Mouse (Mus musculus): ENCODE data around the gene Olfr573-ps1. TPM values are rescaled to one million over a fixed set of nuclear protein-coding genes. Genes with fewer than 3 reads are reported as not detected.

The Olfr573-ps1 gene
- not detected for total RNA-seq (2021)

DNA sequence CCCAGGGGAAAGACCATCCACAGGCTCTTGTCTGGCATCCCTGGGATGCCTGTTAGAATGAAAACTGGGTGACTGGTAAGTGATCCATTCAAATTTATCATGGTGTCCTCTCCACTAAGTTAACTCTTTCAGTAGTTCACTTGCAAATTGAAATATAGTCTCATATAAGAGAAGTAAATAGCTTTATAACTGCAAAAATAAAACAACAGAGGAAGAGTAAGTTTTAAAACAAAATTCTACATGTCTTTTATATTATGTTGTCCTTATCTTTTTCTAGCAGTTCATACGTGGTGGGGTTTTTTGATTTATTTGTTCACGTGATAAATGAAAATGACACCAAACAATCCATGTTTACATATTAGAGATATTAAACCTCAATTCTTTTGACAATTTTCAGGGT is at the start of gene Olfr573-ps1:
TSS of gene Olfr573-ps1 (minus strand) at position 101 of the 400 bp plus-strand sequence.
- intact Hi-C loops (cut with DNase I), result no loop called here
- no peak for DNase-seq

- intact Hi-C loops (cut with DNase I), result no loop called here
- DNase-seq, result no peak
Measured at GRCm38 (mm10) chr7:102989224-102989623, 46.8 kb upstream of the Olfr573-ps1 start, which contains the start of gene Olfr578. Gene Olfr578, minus strand, starts transcription at chr7:102989324.

DNA sequence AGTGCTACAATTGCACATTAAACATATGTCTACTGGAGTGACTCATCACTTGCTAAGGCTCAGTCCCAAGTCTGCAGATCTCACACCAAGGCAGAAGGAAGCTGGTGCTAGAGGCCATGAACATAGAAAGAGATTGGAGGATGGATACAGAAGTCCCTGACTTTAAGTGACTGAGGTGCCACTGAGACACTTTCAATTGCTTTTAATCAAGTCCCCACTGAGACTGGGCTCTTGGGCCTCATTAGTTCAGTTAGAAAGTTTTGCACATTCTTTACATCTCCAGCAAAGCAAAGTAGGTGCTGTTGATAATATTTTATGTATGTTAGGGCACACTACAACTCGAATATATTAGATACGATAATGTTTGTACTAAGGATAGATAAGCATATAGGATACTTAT is 33.5 kb upstream of the Olfr573-ps1 start, which contains the start of gene Olfr577:
TSS of gene Olfr577 (minus strand) at position 101 of the 400 bp plus-strand sequence.
- intact Hi-C loops (cut with DNase I), result no loop called here
- DNase-seq, result no peak

- no peak for DNase-seq
- intact Hi-C loops (cut with DNase I), result no loop called here
Measured at GRCm38 (mm10) chr7:102974399-102974798, 32.0 kb upstream of the Olfr573-ps1 start.

DNA sequence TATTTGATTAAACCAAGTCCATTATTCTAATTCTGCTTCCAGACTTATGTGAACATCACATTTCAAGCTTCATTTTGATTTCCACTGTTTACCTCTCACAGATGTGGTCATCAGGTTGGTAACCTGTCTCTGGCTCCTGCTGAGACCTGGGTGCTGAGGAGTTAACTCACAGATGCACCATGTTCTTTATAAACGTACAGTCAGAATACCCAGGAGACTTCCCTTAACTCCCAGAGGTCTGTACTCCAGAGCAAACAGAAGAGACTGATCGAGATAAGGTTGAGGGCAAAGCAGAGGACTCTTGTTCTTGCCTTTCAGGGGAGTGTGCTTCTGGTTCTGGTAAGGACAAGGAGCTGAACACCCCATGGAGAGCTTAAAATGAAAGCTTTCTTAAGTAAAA is 20.0 kb upstream of the Olfr573-ps1 start, which contains the start of gene Olfr576:
TSS of gene Olfr576 (plus strand) at position 301 of the 400 bp plus-strand sequence.
- DNase-seq, result no peak
- intact Hi-C loops (cut with DNase I), result no loop called here

- intact Hi-C loops (cut with DNase I), result no loop called here
- no peak for DNase-seq
Measured at GRCm38 (mm10) chr7:102958593-102958992, 16.2 kb upstream of the Olfr573-ps1 start, which contains the start of gene Olfr575. Gene Olfr575, minus strand, starts transcription at chr7:102958775.

- intact Hi-C loops (cut with DNase I), result no loop called here
- no peak for DNase-seq
Measured at GRCm38 (mm10) chr7:102958137-102958536, 15.8 kb upstream of the Olfr573-ps1 start.

DNA sequence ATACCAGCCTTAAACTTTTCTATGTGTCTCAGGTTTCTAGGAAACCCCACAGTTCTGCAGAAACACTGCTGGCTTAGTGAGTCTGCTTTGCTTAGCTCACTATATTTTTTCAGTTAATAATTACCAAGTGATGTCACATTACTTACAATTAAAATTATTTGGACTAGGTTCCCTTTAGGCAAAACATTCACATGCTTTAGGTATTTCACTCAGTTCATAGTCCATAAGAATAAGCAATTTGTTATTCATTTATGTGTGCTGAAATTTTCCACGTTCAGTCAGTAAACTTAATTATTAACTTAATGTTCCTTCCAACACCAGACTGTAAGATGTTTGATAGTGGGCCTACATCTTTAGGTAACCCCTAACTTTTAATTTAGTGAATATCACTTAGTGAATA is 8.4 kb upstream of the Olfr573-ps1 start:
- intact Hi-C loops (cut with DNase I), result no loop called here

DNA sequence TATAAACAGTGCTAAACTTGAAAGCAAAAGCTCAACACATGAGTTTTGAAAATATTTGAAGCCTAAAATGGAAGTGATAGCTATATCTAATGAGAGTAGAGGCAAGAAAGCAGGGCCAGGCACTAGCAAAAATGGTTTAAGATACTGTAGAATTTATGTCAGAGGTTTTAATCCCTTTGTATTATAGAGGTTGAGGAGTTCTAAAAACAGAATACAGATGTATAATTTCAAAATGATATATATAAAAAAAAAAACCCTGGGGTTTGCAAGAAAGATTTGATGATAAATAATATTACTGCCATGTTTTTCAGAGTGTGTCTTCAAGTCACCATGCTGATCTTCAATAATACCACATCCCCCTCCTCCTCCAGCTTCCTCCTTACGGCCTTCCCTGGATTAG is 5.8 kb upstream of the Olfr573-ps1 start, which contains the start of gene Olfr574:
TSS of gene Olfr574 (plus strand) at position 301 of the 400 bp plus-strand sequence.
- intact Hi-C loops (cut with DNase I), result no loop called here
- no peak for DNase-seq

More for the DNA sequence above, 8.4 kb upstream of the Olfr573-ps1 start:
- no peak for DNase-seq

DNA sequence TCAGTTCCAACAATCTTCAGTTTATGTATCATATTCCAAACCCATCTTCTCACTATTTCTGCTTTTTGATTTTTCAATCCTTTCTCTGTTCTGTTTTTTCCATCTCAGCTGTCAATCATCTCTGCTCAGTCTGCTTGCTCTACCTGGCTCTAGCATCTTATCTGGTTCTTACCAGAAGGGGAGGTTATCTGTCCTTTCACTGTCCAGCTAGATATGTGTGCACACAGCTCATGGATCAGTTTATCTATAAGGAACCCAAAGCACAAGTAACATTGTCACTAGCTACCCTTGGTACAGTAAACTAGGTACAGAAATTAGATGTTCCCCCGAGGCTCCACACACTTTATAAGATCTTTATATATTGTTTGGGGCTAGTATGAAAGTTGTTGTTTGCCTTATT is 1.0 kb upstream of the Olfr573-ps1 start:
- intact Hi-C loops (cut with DNase I), result no loop called here
- DNase-seq, result no peak

DNA sequence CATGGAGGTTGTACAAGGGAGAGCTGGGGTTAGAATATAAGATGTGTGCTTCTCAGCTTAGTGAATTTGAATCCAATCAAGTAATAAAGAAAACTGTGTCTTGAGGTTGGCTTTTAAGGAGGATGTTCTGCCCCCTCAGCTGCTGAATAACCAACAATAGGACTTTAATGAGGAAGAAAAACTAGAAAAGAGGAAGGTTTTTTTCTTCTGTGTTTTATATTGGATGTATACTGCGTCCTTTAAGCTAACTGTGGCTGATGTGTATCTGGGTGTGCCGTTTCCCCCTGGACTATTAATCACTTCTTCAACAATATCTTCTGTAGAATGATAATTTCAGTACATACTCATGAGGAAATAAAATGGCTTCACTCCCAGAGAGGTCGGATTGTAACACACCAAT is 15.3 kb downstream of the Olfr573-ps1 start:
- no peak for DNase-seq
- intact Hi-C loops (cut with DNase I), result no loop called here

DNA sequence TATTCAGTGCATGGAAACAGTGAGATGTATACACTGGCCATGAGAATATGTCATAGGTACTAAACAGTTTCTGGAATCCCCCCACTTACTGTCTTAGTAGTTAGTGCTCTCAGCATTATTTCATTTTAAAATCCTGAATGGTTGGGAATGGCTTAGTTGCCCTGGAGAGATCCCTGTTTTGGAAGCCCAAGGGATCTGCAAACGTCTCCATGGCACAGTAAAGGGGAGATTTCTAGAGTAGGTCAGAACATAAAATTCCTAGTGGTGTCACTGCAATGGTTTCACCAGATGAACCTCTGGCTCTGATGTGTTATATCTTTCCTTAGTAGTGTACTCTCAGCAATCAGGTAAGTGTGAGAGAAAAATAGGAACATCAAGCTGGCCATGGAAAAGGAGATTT is 18.3 kb downstream of the Olfr573-ps1 start, which contains the start of gene Olfr572:
TSS of gene Olfr572 (plus strand) at position 301 of the 400 bp plus-strand sequence.
- no peak for DNase-seq
- intact Hi-C loops (cut with DNase I), result no loop called here

DNA sequence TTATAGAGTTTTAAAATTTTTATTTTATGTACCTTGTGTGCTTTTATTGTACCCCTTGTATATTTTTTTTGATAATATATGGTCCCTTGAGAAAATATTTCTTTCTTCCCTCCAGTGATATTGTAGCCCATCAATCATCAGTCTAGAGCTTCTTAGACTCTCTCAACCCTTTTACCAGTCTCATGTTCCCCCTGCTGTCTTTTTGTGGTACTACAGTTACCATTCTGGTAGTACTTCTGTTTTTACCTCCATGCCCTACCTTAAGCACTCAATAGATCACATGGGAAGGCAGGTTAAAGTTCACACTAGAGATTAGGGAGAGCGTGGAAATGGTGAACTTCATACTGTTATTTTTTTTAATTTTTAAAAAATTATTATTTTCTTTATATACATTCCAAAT is 22.7 kb downstream of the Olfr573-ps1 start:
- intact Hi-C loops (cut with DNase I), result loop anchor here (1.0 to 10.0 kb wide), 4 partner anchors 165 to 406 kb away; partner anchors contain the start of genes Olfr556, Olfr557, Olfr560 and Olfr78
- DNase-seq, result no peak

GRCm38 (mm10) chr7:102917032-102917875 is 25.1 kb downstream of the Olfr573-ps1 start, which contains the start of gene Olfr571:
Gene Olfr571, minus strand, starts transcription at chr7:102917536.
- intact Hi-C loops (cut with DNase I), result loop anchor here (10.0 kb wide), 2 partner anchors 162 to 222 kb away; partner anchors contain the start of genes Olfr557, Olfr560 and Olfr78

DNA sequence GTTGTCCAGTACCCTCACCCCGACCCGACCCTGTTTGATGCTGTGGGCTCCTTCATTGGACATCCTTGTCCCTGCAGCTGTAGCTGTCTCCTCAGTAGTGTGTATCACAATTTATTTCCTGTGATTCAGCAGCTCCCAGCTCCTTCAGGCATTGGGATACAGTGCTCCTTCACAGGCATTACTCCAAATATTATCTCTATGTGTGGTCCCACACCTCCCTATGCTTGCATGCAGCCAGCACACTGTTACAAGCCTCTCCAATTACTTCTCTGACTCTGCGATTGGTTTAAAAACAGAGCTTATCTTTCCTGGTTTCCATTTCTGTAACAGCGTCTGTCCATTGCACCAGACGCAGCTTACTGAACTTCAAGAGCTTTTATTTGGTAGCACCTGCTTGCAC is 26.0 kb downstream of the Olfr573-ps1 start:
- intact Hi-C loops (cut with DNase I), result loop anchor here (10.0 kb wide), 2 partner anchors 162 to 222 kb away; partner anchors contain the start of genes Olfr557, Olfr560 and Olfr78
- DNase-seq, result no peak

More at GRCm38 (mm10) chr7:102917032-102917875, 25.1 kb downstream of the Olfr573-ps1 start, which contains the start of gene Olfr571:
- DNase-seq, result no peak

GRCm38 (mm10) chr7:102915261-102915660 is 27.1 kb downstream of the Olfr573-ps1 start:
- intact Hi-C loops (cut with DNase I), result loop anchor here (10.0 kb wide), 2 partner anchors 160 to 220 kb away; partner anchors contain the start of genes Olfr557, Olfr560 and Olfr78
- DNase-seq, result no peak

Other genes starting within 250 kb of the Olfr573-ps1 start
- not detected for gene Olfr557, start 246.7 kb downstream of the Olfr573-ps1 start, total RNA-seq (2021)
- 1 to 10 TPM; 2.5 to 3.0 TPM for gene Olfr558, start 240.4 kb downstream of the Olfr573-ps1 start, total RNA-seq (2021)
- gene Olfr33, start 223.5 kb downstream of the Olfr573-ps1 start, total RNA-seq (2021), result not detected
- not detected for gene Olfr559, start 215.1 kb downstream of the Olfr573-ps1 start, total RNA-seq (2021)
- gene Olfr560, start 183.2 kb downstream of the Olfr573-ps1 start, total RNA-seq (2021), result not detected
- under 1 TPM; 0.28 to 0.68 TPM for gene Olfr78, start 183.1 kb downstream of the Olfr573-ps1 start, total RNA-seq (2021)
- gene Olfr561, start 171.4 kb downstream of the Olfr573-ps1 start, total RNA-seq (2021), result not detected
- not detected for gene Olfr564, start 139.1 kb downstream of the Olfr573-ps1 start, total RNA-seq (2021)
- gene Olfr566, start 83.8 kb downstream of the Olfr573-ps1 start, total RNA-seq (2021), result not detected
- not detected for gene Olfr568, start 65.5 kb downstream of the Olfr573-ps1 start, total RNA-seq (2021)
- gene Olfr569, start 51.7 kb downstream of the Olfr573-ps1 start, total RNA-seq (2021), result not detected
- gene Olfr570, start 48.0 kb downstream of the Olfr573-ps1 start, total RNA-seq (2021), result not detected
- gene Olfr571, start 25.0 kb downstream of the Olfr573-ps1 start, total RNA-seq (2021), result not detected
- gene Olfr572, start 18.2 kb downstream of the Olfr573-ps1 start, total RNA-seq (2021), result not detected
- not detected for gene Olfr574, start 5.9 kb upstream of the Olfr573-ps1 start, total RNA-seq (2021)
- not detected for gene Olfr575, start 16.2 kb upstream of the Olfr573-ps1 start, total RNA-seq (2021)
- not detected for gene Olfr576, start 20.1 kb upstream of the Olfr573-ps1 start, total RNA-seq (2021)
- gene Olfr577, start 33.4 kb upstream of the Olfr573-ps1 start, total RNA-seq (2021), result not detected
- not detected for gene Olfr578, start 46.7 kb upstream of the Olfr573-ps1 start, total RNA-seq (2021)
- gene Olfr582, start 95.4 kb upstream of the Olfr573-ps1 start, total RNA-seq (2021), result not detected
- not detected for gene Olfr583, start 108.7 kb upstream of the Olfr573-ps1 start, total RNA-seq (2021)
- not detected for gene Olfr584, start 139.3 kb upstream of the Olfr573-ps1 start, total RNA-seq (2021)
- not detected for gene Olfr585, start 155.1 kb upstream of the Olfr573-ps1 start, total RNA-seq (2021)
- gene Olfr586, start 183.1 kb upstream of the Olfr573-ps1 start, total RNA-seq (2021), result not detected
- not detected for gene Olfr588-ps1, start 198.3 kb upstream of the Olfr573-ps1 start, total RNA-seq (2021)
- gene Olfr589, start 213.8 kb upstream of the Olfr573-ps1 start, total RNA-seq (2021), result not detected
- gene Olfr591, start 235.8 kb upstream of the Olfr573-ps1 start, total RNA-seq (2021), result not detected
- not detected for gene Olfr592, start 242.2 kb upstream of the Olfr573-ps1 start, total RNA-seq (2021)

All from heart, postnatal 36 days (tissue).